Mouse (Mus musculus): ENCODE results near the gene Glt8d2.

Gene Glt8d2

GRCm38 (mm10) chr10:82661820-82662219 lies 28.6 kb downstream of the Glt8d2 start:
- Histone ChIP-seq H3K36me3 (ENCODE audit: insufficient read depth, low read length) (no peaks in the 10 kb centered on the region), H3K9me3 (ENCODE audit: low read length) (no peaks in the 10 kb centered on the region), H3K4me1 (replicated peaks; ENCODE audit: low read depth, low read length) (no peaks in the 10 kb centered on the region), H3K27me3 (ENCODE audit: insufficient read depth, low read length) (no peaks in the 10 kb centered on the region), H3K4me3 (replicated peaks; ENCODE audit: low read length) (no peak overlapping the region)
- no peak for TF ChIP-seq NANOG (IDR thresholded peaks at IDR 0.05; ENCODE audit: borderline replicate concordance, low read length)
- no peak for TF ChIP-seq CTCF (conservative IDR thresholded peaks at IDR 0.05; ENCODE audit: low read length)
- no peak for TF ChIP-seq POU5F1 (IDR thresholded peaks at IDR 0.05; ENCODE audit: borderline replicate concordance, low read length)

GRCm38 (mm10) chr10:82654581-82654980 lies 35.9 kb downstream of the Glt8d2 start:
- TF ChIP-seq POU5F1 (IDR thresholded peaks at IDR 0.05; ENCODE audit: borderline replicate concordance, low read length) (no peak), NANOG (IDR thresholded peaks at IDR 0.05; ENCODE audit: borderline replicate concordance, low read length) (no peak), CTCF (conservative IDR thresholded peaks at IDR 0.05; ENCODE audit: low read length) (no peak)
- H3K9me3 ChIP-seq (ENCODE audit: low read length) = no peaks in the 10 kb centered on the region
- peaks cover 39% of the 10 kb centered on the region for H3K4me1 ChIP-seq (replicated peaks; ENCODE audit: low read depth, low read length)
- peaks cover 19% of the 10 kb centered on the region for H3K36me3 ChIP-seq (ENCODE audit: insufficient read depth, low read length)
- H3K27me3 ChIP-seq (ENCODE audit: insufficient read depth, low read length) = no peaks in the 10 kb centered on the region
- no peak overlapping the region for H3K4me3 ChIP-seq (replicated peaks; ENCODE audit: low read length)

- H3K4me3 ChIP-seq (replicated peaks; ENCODE audit: low read length) = no peak overlapping the region
- TF ChIP-seq POU5F1 (IDR thresholded peaks at IDR 0.05; ENCODE audit: borderline replicate concordance, low read length) = no peak
- TF ChIP-seq NANOG (IDR thresholded peaks at IDR 0.05; ENCODE audit: borderline replicate concordance, low read length) = no peak
- no peak for TF ChIP-seq CTCF (conservative IDR thresholded peaks at IDR 0.05; ENCODE audit: low read length)
- no peaks in the 10 kb centered on the region for H3K27me3 ChIP-seq (ENCODE audit: insufficient read depth, low read length)
- peaks cover 39% of the 10 kb centered on the region for H3K4me1 ChIP-seq (replicated peaks; ENCODE audit: low read depth, low read length)
- H3K36me3 ChIP-seq (ENCODE audit: insufficient read depth, low read length) = peaks cover 22% of the 10 kb centered on the region
- H3K9me3 ChIP-seq (ENCODE audit: low read length) = no peaks in the 10 kb centered on the region
These were observed 37.8 kb downstream of the Glt8d2 start for GRCm38 (mm10) chr10:82652625-82653024.

GRCm38 (mm10) chr10:82651221-82651620 lies 39.2 kb downstream of the Glt8d2 start:
- H3K27me3 ChIP-seq (ENCODE audit: insufficient read depth, low read length) = no peaks in the 10 kb centered on the region
- no peaks in the 10 kb centered on the region for H3K9me3 ChIP-seq (ENCODE audit: low read length)
- peaks cover 35% of the 10 kb centered on the region for H3K36me3 ChIP-seq (ENCODE audit: insufficient read depth, low read length)
- no peak overlapping the region for H3K4me3 ChIP-seq (replicated peaks; ENCODE audit: low read length)
- H3K4me1 ChIP-seq (replicated peaks; ENCODE audit: low read depth, low read length) = peaks cover 39% of the 10 kb centered on the region
- TF ChIP-seq POU5F1 (IDR thresholded peaks at IDR 0.05; ENCODE audit: borderline replicate concordance, low read length) (no peak), NANOG (IDR thresholded peaks at IDR 0.05; ENCODE audit: borderline replicate concordance, low read length) (no peak), CTCF (conservative IDR thresholded peaks at IDR 0.05; ENCODE audit: low read length) (no peak)

GRCm38 (mm10) chr10:82647205-82647811 lies 43.1 kb downstream of the Glt8d2 start:
- H3K27me3 ChIP-seq (ENCODE audit: insufficient read depth, low read length) = no peaks in the 10 kb centered on the region
- peaks cover 32% of the 10 kb centered on the region for H3K4me1 ChIP-seq (replicated peaks; ENCODE audit: low read depth, low read length)
- TF ChIP-seq CTCF (conservative IDR thresholded peaks at IDR 0.05; ENCODE audit: low read length) (no peak), POU5F1 (IDR thresholded peaks at IDR 0.05; ENCODE audit: borderline replicate concordance, low read length) (no peak), NANOG (IDR thresholded peaks at IDR 0.05; ENCODE audit: borderline replicate concordance, low read length) (no peak)
- peaks cover 67% of the 10 kb centered on the region for H3K36me3 ChIP-seq (ENCODE audit: insufficient read depth, low read length)
- H3K4me3 ChIP-seq (replicated peaks; ENCODE audit: low read length) = no peak overlapping the region
- no peaks in the 10 kb centered on the region for H3K9me3 ChIP-seq (ENCODE audit: low read length)

DNA sequence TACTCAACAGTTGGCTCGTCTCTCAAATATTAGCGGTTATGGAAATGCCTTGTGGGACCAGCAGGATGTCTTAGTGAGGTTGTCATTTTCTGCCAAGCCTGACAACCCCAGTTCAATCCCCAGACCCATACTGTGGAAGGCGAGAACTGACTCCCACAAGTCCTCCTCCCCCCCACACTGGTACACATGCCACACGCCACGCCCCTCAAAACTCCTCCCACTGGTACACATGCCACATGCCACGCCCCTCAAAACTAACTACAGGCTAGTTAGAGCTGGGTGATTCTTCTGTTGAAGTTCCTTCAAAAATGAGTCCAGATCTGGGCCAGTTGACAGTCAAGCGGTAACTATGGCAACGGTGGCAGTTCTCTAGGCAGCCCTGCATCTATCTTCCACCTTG lies 44.4 kb downstream of the Glt8d2 start:
- Histone ChIP-seq H3K4me1 (replicated peaks; ENCODE audit: low read depth, low read length) (peaks cover 20% of the 10 kb centered on the region), H3K4me3 (replicated peaks; ENCODE audit: low read length) (no peak overlapping the region), H3K27me3 (ENCODE audit: insufficient read depth, low read length) (no peaks in the 10 kb centered on the region), H3K9me3 (ENCODE audit: low read length) (no peaks in the 10 kb centered on the region), H3K36me3 (ENCODE audit: insufficient read depth, low read length) (peaks cover 71% of the 10 kb centered on the region)
- no peak for TF ChIP-seq POU5F1 (IDR thresholded peaks at IDR 0.05; ENCODE audit: borderline replicate concordance, low read length)
- no peak for TF ChIP-seq CTCF (conservative IDR thresholded peaks at IDR 0.05; ENCODE audit: low read length)
- no peak for TF ChIP-seq NANOG (IDR thresholded peaks at IDR 0.05; ENCODE audit: borderline replicate concordance, low read length)

DNA sequence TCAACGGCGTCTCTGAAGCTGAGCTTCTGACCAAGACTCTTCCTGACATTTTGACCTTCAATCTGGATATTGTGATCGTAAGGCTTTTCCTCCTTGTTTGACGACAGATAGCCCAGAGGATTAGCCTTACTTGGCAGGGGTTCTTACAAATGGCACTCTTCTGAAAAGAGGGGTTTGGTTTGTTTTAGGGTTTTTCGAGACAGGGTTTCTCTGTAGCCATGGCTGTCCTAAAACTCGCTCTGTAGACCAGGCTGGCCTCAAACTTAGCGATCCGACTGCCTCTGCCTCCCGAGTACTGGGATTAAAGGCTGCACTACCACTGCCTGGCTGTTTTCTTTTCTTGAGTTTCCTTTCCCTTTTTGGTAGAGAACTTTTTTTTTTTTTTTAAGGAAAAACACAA lies 49.0 kb downstream of the Glt8d2 start:
- Histone ChIP-seq H3K4me1 (replicated peaks; ENCODE audit: low read depth, low read length) (peaks cover 14% of the 10 kb centered on the region; the same call in 1 of the 2 replicates), H3K27me3 (ENCODE audit: insufficient read depth, low read length) (no peaks in the 10 kb centered on the region), H3K9me3 (ENCODE audit: low read length) (peaks cover 12% of the 10 kb centered on the region), H3K36me3 (ENCODE audit: insufficient read depth, low read length) (peaks cover 94% of the 10 kb centered on the region), H3K4me3 (replicated peaks; ENCODE audit: low read length) (no peak overlapping the region)
- TF ChIP-seq POU5F1 (IDR thresholded peaks at IDR 0.05; ENCODE audit: borderline replicate concordance, low read length) = no peak
- TF ChIP-seq NANOG (IDR thresholded peaks at IDR 0.05; ENCODE audit: borderline replicate concordance, low read length) = no peak
- TF ChIP-seq CTCF (conservative IDR thresholded peaks at IDR 0.05; ENCODE audit: low read length) = no peak

- Histone ChIP-seq H3K36me3 (ENCODE audit: insufficient read depth, low read length) (peaks cover 94% of the 10 kb centered on the region), H3K4me1 (replicated peaks; ENCODE audit: low read depth, low read length) (peaks cover 14% of the 10 kb centered on the region; the same call in 1 of the 2 replicates), H3K9me3 (ENCODE audit: low read length) (peaks cover 25% of the 10 kb centered on the region), H3K27me3 (ENCODE audit: insufficient read depth, low read length) (no peaks in the 10 kb centered on the region), H3K4me3 (replicated peaks; ENCODE audit: low read length) (no peak overlapping the region)
- no peak for TF ChIP-seq POU5F1 (IDR thresholded peaks at IDR 0.05; ENCODE audit: borderline replicate concordance, low read length)
- no peak for TF ChIP-seq NANOG (IDR thresholded peaks at IDR 0.05; ENCODE audit: borderline replicate concordance, low read length)
- TF ChIP-seq CTCF (conservative IDR thresholded peaks at IDR 0.05; ENCODE audit: low read length) = no peak
These were observed 51.3 kb downstream of the Glt8d2 start for GRCm38 (mm10) chr10:82639032-82639698.

All from E14TG2a.4 (cell line).